Mouse (Mus musculus) cortical plate, adult 2 months (tissue): ENCODE measurements at regions not wholly inside any gene's neighbourhood (a gene's known extent, or its start where the extent isn't known, plus 50 kb on each side); places are given as distances from the start of the nearest gene placed in this dataset.

Source experiments
- CTCF ChIP-seq: fragments of 200-500 bp; IDR thresholded peaks from 2 replicates; pipeline ENCODE4 v1.5.1; 2011; ENCODE audit warnings: mild to moderate bottlenecking, control low read depth, low read length; ENCODE audit not compliant: insufficient read depth; ENCODE audit errors: extremely low read depth
- POLR2A ChIP-seq: fragments of 200-500 bp; IDR thresholded peaks from 2 replicates; pipeline ENCODE4 v1.6.1; 2011; ENCODE audit warnings: mild to moderate bottlenecking, low read length, control low read depth; ENCODE audit not compliant: insufficient read depth; ENCODE audit errors: extremely low read depth

DNA sequence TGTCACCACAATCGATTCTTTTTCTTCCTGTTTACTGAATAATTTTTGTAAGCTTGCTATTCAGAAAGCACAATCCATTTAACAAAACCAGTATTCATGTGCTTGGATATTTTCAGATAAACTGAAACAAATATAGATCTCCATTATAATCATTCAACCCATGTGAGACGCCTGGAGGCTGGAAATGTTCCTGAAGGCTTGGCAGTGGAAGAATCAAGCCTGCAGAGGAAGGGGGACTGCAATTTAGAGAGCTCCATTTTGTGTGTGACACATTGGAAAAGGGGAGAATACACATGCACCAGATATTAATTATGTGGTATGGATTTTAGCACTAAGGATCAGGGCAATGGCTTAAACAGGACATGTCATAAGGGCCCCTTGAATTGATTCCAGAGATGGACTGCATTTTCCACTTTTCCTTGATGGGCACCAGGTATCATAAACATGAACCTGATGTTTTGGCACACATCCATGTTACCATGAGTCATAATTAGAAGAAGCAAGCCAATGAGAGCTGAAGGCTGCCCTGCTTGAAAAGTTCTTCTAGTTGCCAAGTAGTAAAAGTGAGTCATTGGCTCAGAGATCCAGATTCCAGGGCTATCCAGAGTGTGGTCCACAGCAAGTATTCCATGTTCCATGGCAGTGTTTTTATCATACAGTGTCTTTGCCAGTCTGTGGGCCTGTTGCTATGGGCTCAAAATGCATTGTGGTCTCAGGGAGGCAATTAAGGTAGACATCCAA, 282.8 kb downstream of the Impad1 start:
- TF ChIP-seq CTCF (no peak), POLR2A (no peak)
